8 mouse cellular contexts compared by ENCODE assay signal in genomic region chr1:179516941-179517712, GRCm38 (mm10). TPM values are rescaled to one million over a fixed set of nuclear protein-coding genes. Genes with fewer than 3 reads are reported as not detected.
DNase-seq lines count a peak whose midpoint lies in the region; ATAC-seq and TF ChIP-seq lines count a peak whose summit lies in the region.

No protein-coding gene starts in this region.

- ATAC-seq in forebrain, embryonic 11.5 days (replicated peaks; ENCODE audit: low FRiP score), result peak; percentile 66
- ATAC-seq in intestine, postnatal 0 days, result peak; percentile 61

- peak overlapping the region; percentile 95 for H3K4me2 ChIP-seq in forebrain, embryonic 11.5 days (ENCODE audit: low read depth, low read length, severe bottlenecking)
- H3K4me2 ChIP-seq in intestine, postnatal 0 days (replicated peaks; ENCODE audit: low read depth), result peak overlapping the region; percentile 100

- peak overlapping the region; percentile 80 for H3K4me3 ChIP-seq in brown adipose tissue, adult 24 weeks (ENCODE audit: insufficient read depth, low read depth, low read length)
- peak overlapping the region; percentile 65 for H3K4me3 ChIP-seq in forebrain, embryonic 11.5 days (ENCODE audit: low read depth, low read length)
- peak overlapping the region; percentile 81 for H3K4me3 ChIP-seq in intestine, postnatal 0 days (ENCODE audit: low read depth, low read length)
- H3K4me3 ChIP-seq in small intestine, adult 2 months (ENCODE audit: low read depth, low read length), result peak overlapping the region; percentile 74

- intact Hi-C loops in left cerebral cortex, postnatal 25 days (cut with DNase I), result no loop called here

- no peaks in the 10 kb centered on the region for H3K9me3 ChIP-seq in forebrain, embryonic 11.5 days (ENCODE audit: control insufficient read depth, low read length)
- H3K9me3 ChIP-seq in intestine, postnatal 0 days (ENCODE audit: control insufficient read depth), result no peaks in the 10 kb centered on the region

- DNase-seq in left cerebral cortex, postnatal 25 days (ENCODE audit: low spot score in 2 of 2), result peak; percentile 8 to 11
- DNase-seq in left cerebral cortex, adult 11 months (ENCODE audit: low spot score), result no peak
- DNase-seq in forebrain, embryonic 11.5 days (ENCODE audit: low spot score), result peak; percentile 57
- peak; percentile 7 for DNase-seq in lung, postnatal 14 days
- DNase-seq in layer of hippocampus, adult 9-10 months (ENCODE audit: low spot score), result no peak

- no peaks in the 10 kb centered on the region for H3K36me3 ChIP-seq in forebrain, embryonic 11.5 days (ENCODE audit: control insufficient read depth, insufficient read depth, low read length)
- no peaks in the 10 kb centered on the region for H3K36me3 ChIP-seq in intestine, postnatal 0 days (ENCODE audit: control insufficient read depth, insufficient read depth)
- H3K36me3 ChIP-seq in small intestine, adult 2 months (ENCODE audit: control insufficient read depth, insufficient read depth, low read length), result no peaks in the 10 kb centered on the region

- no peaks in the 10 kb centered on the region for H3K27me3 ChIP-seq in forebrain, embryonic 11.5 days (ENCODE audit: control insufficient read depth, insufficient read depth, low read length)
- no peaks in the 10 kb centered on the region for H3K27me3 ChIP-seq in intestine, postnatal 0 days (replicated peaks; ENCODE audit: control insufficient read depth, insufficient read depth, low read length)
- H3K27me3 ChIP-seq in small intestine, adult 2 months (ENCODE audit: control insufficient read depth, insufficient read depth, low read length), result no peaks in the 10 kb centered on the region

- no peaks in the 10 kb centered on the region for H3K4me1 ChIP-seq in brown adipose tissue, adult 24 weeks (ENCODE audit: control insufficient read depth, insufficient read depth, insufficient read length, low read length)
- H3K4me1 ChIP-seq in forebrain, embryonic 11.5 days (replicated peaks; ENCODE audit: control insufficient read depth, insufficient read depth, low read length), result no peaks in the 10 kb centered on the region
- H3K4me1 ChIP-seq in intestine, postnatal 0 days (replicated peaks; ENCODE audit: control insufficient read depth, insufficient read depth, low read length), result 0 out of 2 replicates have a peak, but pooled peaks cover 3% of the 10 kb centered on the region
- no peaks in the 10 kb centered on the region for H3K4me1 ChIP-seq in small intestine, adult 2 months (ENCODE audit: control insufficient read depth, insufficient read depth, insufficient read length, low read length)

- no peak overlapping the region for H3K27ac ChIP-seq in brown adipose tissue, adult 24 weeks (replicated peaks; ENCODE audit: low read depth, low read length)
- H3K27ac ChIP-seq in forebrain, embryonic 11.5 days (ENCODE audit: low read depth, low read length), result no peak overlapping the region
- peak overlapping the region; percentile 50; the same call in 1 of the 2 replicates for H3K27ac ChIP-seq in intestine, postnatal 0 days (ENCODE audit: low read depth, low read length)
- H3K27ac ChIP-seq in small intestine, adult 2 months (ENCODE audit: insufficient read depth, low read depth, low read length), result no peak overlapping the region

- peak overlapping the region; percentile 68 for H3K9ac ChIP-seq in forebrain, embryonic 11.5 days (ENCODE audit: low read length)
- H3K9ac ChIP-seq in intestine, postnatal 0 days (ENCODE audit: low read depth, low read length), result peak overlapping the region; percentile 62

- WGBS in forebrain, embryonic 11.5 days, result under 1% methylated on average over 21 of the region's 21 CpGs
- under 1% methylated on average over 21 of the region's 21 CpGs for WGBS in intestine, postnatal 0 days
- 1% methylated on average over 21 of the region's 21 CpGs for WGBS in small intestine, adult 2 months

- TF ChIP-seq POLR2A in small intestine, adult 2 months (IDR thresholded peaks at IDR 0.05; ENCODE audit: low read depth, low read length), result no peak

- TF ChIP-seq CTCF in intestine, postnatal 0 days (IDR thresholded peaks at IDR 0.05; ENCODE audit: low read depth), result no peak
- no peak for TF ChIP-seq CTCF in small intestine, adult 2 months (IDR thresholded peaks at IDR 0.05; ENCODE audit: extremely low read depth, insufficient read length, insufficient replicate concordance, low read depth, low read length)

RNA-seq across cellular contexts. Expression of gene Smyd3, which starts 0.7 kb away (rescaled TPM):
- total RNA-seq in left cerebral cortex, postnatal 25 days (2021), result 10 to 100 TPM; 22.1 to 23.6 TPM
- 3.0 and 6.1 TPM in 2 replicates for polyA plus RNA-seq in brown adipose tissue, adult 24 weeks (2012; ENCODE audit: insufficient read depth, insufficient read length, missing spikeins)
- polyA plus RNA-seq in forebrain, embryonic 11.5 days (2014; fragmentation: Nextera tagmentation; extraction: Ambion mirVana), result 14.1 and 16.1 TPM in 2 replicates
- polyA plus RNA-seq in intestine, postnatal 0 days (2015; fragmentation: Nextera tagmentation; extraction: Ambion mirVana), result 11.3 and 12.2 TPM in 2 replicates
- 0.84 and 1.1 TPM in 2 replicates for polyA plus RNA-seq in small intestine, adult 2 months (2012; rRNA removed)

RNA-seq across cellular contexts. Expression of gene Tfb2m, which starts 28.9 kb away (rescaled TPM):
- 10 to 100 TPM; 25.0 to 25.6 TPM for total RNA-seq in left cerebral cortex, postnatal 25 days (2021)
- polyA plus RNA-seq in brown adipose tissue, adult 24 weeks (2012; ENCODE audit: insufficient read depth, insufficient read length, missing spikeins), result 82.7 and 125 TPM in 2 replicates
- 23.8 and 25.1 TPM in 2 replicates for polyA plus RNA-seq in forebrain, embryonic 11.5 days (2014; fragmentation: Nextera tagmentation; extraction: Ambion mirVana)
- 19.1 and 21.8 TPM in 2 replicates for polyA plus RNA-seq in intestine, postnatal 0 days (2015; fragmentation: Nextera tagmentation; extraction: Ambion mirVana)
- polyA plus RNA-seq in small intestine, adult 2 months (2012; rRNA removed), result 2.1 and 2.7 TPM in 2 replicates

RNA-seq across cellular contexts. Expression of gene Cnst, which starts 29.0 kb away (rescaled TPM):
- total RNA-seq in left cerebral cortex, postnatal 25 days (2021), result 10 to 100 TPM; 35.4 to 37.6 TPM
- 43.3 and 57.1 TPM in 2 replicates for polyA plus RNA-seq in brown adipose tissue, adult 24 weeks (2012; ENCODE audit: insufficient read depth, insufficient read length, missing spikeins)
- 23.5 and 23.6 TPM in 2 replicates for polyA plus RNA-seq in forebrain, embryonic 11.5 days (2014; fragmentation: Nextera tagmentation; extraction: Ambion mirVana)
- polyA plus RNA-seq in intestine, postnatal 0 days (2015; fragmentation: Nextera tagmentation; extraction: Ambion mirVana), result 8.4 and 9.4 TPM in 2 replicates
- polyA plus RNA-seq in small intestine, adult 2 months (2012; rRNA removed), result 7.8 and 12.7 TPM in 2 replicates

Comparison
In these comparisons a context has a peak if more than half of its experiments do, and no peak if none do; other contexts are left out.
1. DNase-seq: peak in left cerebral cortex, postnatal 25 days (2 of 2), forebrain, embryonic 11.5 days (single experiment) and lung, postnatal 14 days (single experiment); none in left cerebral cortex, adult 11 months (single experiment) and layer of hippocampus, adult 9-10 months (single experiment).
2. Peak in every context shown above with its lines, with median percentiles within 50 percentile points of each other: H3K4me3 ChIP-seq.